Mouse (Mus musculus): ENCODE measurements at regions not wholly inside any gene's neighbourhood (a gene's known extent, or its start where the extent isn't known, plus 50 kb on each side); places are given as distances from the start of the nearest gene placed in this dataset.
"Not testable (repeated sequence)": the region's sequence is repeated elsewhere in the genome, so short reads cannot be mapped to it uniquely, and the experiment has no call there.

DNA sequence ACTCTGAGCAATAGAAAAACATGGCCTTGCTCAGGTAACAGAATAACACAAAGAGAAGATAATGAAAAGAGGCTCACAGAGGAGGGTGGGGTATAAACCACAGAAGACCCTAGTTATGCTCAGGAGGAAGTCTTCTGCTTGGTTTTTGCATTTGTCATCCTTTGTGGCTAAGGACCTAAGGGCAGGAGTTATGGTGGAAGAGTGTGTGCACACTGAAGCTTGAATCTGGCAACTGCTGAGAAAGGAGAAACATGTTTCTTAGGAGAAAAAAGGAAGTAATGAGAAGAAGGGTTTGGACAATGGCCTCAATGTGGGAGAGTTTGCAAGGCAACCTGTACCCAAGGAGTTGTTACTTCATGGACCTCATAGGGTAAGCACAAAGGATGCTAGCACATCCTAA lies 106.8 kb upstream of the Nyap2 start:
- no peak for DNase-seq (ENCODE audit: low spot score)

DNA sequence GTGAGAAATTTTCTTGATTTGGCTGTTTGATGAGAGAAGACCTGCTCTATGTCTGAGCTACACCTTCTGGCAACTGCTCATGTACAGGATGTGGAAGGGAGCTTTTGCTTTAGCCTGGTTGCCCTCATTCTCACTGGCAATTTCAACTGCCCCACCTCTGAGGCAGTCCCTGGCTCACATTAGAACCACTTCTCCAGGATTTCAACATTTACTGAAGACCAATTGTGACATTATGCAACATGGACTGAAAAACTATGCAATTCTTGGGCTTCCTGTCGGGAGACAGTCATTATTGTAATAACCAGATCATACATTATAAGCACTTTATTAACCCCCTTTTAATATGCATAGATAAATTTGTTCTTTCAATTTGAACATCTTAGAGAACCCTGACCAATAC lies 107.6 kb upstream of the Nyap2 start:
- DNase-seq (ENCODE audit: low spot score), result no peak

DNA sequence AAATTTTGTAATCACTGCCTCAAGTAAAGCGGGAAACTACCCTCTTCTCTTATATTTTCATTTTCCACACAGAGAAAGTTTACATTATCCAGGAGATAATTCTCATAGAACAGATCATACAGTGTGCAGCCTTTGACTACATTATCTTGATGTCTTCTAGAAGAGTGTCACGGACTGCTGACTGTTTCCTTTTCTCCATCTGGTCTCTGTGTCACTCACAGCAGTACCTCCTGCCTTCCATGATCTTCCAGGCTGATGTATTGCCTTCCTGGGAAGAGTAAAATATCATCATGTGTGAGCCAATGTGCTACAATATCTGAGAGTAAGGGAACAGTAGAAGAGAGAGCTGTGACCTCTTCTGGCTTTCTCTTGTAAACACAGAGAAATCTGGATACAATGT lies 111.0 kb upstream of the Nyap2 start:
- DNase-seq (ENCODE audit: low spot score), result no peak

DNA sequence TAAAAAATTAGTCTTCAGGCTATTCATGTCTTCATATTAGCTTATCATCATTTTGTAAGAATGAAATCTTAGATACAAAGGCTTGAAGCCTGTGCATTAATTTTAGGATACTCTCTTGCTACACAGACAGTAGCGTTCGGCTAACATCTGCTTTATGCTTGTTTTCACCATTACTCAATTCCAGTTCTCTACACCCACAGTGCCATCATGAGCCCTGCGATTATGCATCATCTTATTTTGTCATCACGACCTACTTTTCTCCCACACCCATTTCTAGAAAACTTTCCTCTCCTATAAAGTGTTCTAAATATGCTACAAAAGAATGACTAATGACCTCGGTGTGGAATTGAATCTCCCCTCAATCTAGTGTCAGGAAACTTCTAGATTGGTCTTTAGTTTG lies 112.4 kb upstream of the Nyap2 start:
- no peak for DNase-seq (ENCODE audit: low spot score)

DNA sequence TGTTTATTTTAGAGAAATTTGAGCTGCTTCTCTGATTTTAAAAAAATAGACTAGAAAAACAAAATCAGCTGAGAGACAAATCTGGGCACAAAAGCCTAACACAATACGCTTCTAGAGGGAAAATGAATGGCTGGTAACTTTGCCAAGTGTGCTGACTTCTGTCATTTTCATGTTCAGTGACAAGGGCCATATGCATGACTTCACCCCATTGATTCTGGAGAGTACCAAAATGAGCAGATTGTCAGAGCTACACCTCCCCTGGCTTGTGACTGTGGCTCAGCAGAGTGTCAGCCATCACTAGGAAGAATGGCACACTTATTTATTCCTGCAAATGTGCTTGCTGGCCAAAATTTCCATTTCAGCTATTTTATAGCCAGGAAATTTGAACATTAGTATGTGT lies 112.9 kb upstream of the Nyap2 start:
- peak; percentile 31 for DNase-seq (ENCODE audit: low spot score)

DNA sequence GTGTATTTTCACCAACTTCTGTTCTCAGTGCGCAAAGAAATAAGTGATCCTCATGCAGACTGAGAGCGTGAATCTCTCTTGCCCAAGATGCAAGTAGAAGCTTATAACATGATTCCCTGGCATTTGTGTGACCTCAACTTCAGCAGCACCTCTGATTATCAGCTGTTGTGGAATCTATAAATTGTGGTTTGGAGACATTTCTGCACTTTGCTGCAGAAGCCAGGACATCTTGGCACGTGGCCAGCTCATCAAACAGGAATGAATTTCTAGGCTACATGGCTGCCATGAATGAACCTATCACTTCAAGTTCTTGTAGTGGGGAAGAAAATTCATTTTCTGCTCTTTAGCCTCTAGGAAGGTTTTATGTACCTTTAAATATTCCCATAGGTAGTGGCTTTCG lies 126.3 kb upstream of the Nyap2 start:
- DNase-seq (ENCODE audit: low spot score), result no peak

DNA sequence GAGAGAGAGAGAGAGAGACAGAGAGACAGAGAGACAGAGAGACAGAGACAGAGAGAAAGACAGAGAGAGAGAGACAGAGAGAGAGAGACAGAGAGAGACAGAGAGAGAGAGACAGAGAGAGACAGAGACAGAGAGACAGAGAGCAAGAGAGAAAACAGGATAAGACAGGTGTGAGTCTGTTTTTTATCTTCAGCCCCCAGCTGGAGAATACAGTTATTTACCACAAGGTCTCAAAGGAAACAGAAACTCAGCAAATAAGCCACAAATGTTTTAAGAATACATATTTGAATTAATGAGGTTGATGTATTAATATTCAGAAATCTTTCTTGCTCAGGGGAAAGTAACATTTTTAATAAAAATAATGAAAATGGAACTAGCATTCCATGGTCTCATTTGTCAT lies 130.7 kb upstream of the Nyap2 start:
- not testable (repeated sequence) for DNase-seq (ENCODE audit: low spot score)

DNA sequence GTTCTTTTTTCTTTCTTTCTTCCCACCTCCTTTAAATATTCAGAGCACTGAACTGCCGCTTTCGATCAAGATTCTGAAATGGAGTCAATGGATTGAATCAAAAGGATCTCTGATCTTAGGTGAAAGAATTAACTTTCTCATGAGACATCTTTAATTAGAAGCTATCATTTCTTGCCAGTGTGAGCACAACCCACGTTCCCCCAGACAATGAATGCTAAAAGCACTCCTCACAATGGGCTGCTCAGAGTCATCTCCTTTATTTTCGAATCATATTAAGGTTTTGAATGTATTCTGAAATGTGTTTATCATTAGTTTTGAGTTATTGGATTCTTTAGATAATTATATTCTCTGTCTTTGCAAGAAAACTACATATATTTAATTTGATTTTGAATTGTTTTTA lies 137.4 kb upstream of the Nyap2 start:
- DNase-seq (ENCODE audit: low spot score), result no peak

DNA sequence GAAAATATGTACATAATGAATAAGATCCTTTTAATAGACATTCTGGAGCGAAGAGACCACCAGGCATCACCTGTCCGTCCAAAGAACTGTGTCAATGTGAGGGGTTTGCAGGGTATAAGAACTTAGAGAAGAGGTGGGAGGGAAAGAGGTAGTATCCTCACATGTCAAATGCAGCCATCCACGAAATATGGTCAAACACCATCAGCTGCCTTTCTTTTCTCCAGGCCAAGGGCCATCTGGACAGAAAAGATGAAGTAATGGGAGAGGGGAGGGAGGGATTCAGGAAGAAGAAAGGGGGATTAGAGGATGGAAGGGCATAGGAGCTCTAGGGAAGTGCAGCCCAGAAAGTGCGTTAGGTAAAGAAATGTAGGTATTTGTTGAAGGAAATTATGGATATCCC lies 141.0 kb upstream of the Dock10 start:
- DNase-seq (ENCODE audit: low spot score), result no peak

DNA sequence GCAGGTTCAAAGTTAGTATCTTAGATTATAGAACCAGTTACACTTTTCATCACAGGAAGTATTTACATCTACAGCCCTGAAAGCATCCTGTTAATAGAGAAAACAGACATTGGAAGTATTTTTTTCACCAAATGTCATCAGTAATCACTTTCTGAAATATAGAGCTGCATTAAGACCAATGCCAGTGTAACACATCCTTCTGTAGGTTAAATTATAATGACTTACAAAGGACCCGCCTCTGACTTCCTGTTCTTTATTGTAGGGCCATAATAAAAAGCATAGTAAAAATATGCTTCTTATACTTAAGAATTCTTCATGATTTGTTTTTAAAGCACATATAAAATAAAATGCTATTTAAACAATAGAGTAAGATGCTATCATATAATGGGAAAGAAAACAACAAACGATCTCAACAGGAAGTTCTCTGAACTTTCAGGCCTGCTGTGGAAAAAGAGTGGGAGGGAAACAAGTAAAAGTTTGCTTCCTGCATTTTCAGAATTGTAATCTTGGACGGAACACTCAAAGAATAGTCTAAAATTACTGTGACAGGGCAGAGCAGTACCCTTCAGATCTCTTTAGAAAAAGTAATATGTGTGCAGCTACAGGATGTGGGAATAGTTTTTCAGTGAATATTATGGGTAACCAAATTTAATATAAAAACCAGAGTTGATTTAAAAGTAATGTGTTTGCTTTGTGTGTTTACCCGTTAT lies 116.0 kb upstream of the Dock10 start:
- DNase-seq (ENCODE audit: low spot score), result no peak

DNA sequence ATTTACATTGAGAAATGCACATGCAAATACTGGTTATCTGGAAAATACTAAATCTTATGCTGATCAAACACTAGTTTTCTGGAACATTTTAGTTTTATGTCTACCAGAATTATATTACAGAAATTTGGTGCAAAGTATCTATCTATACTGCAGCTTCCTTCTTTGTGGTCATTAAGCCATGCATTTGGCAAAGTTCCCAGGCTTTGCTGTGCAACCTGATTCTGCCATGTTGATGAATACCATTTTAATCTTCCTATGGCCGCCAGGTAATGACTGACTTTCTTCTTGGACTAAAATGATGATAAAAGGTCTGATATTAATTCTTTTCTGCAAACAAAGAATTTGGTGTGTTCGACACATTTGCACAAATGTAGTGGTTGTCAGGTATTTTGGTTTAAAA lies 115.3 kb upstream of the Dock10 start:
- no peak for DNase-seq (ENCODE audit: low spot score)

DNA sequence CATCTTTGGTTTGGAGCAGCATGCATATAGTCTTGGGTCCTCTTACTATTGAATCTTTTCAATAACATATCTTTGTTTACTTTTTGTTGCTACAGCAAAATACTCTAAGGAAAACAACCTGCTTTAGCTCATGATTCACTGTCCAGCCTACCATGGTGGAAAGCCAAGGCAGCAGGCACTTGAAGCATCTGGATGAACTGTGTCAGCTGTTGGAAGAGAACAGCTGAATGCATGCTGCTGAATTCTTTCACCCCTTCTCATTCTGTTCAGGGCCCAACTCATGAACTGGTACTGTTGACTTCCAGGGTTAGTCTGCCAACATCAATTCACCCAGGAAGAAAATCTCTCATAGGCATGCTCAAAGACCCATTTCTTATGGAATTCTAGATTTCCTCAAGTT lies 110.5 kb upstream of the Dock10 start:
- no peak for DNase-seq (ENCODE audit: low spot score)

DNA sequence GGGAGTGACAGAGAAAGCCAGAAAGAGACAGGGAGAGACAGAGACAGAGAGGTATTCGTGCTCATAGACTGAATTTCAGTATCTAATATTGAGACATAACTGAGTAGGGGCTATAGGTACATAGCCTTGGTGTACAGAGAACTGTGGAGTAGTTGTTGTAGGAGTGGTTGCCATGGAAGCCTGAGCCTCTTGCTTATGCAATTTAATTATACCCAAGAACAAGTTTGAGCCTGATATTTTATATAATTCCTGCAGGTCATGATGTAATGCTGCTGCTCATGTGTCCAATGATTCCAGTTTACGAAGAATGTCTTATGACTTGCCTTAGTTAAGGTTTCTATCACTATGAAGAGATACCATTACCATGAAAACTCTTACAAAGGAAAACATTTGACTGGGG lies 98.7 kb upstream of the Dock10 start:
- no peak for DNase-seq (ENCODE audit: low spot score)

DNA sequence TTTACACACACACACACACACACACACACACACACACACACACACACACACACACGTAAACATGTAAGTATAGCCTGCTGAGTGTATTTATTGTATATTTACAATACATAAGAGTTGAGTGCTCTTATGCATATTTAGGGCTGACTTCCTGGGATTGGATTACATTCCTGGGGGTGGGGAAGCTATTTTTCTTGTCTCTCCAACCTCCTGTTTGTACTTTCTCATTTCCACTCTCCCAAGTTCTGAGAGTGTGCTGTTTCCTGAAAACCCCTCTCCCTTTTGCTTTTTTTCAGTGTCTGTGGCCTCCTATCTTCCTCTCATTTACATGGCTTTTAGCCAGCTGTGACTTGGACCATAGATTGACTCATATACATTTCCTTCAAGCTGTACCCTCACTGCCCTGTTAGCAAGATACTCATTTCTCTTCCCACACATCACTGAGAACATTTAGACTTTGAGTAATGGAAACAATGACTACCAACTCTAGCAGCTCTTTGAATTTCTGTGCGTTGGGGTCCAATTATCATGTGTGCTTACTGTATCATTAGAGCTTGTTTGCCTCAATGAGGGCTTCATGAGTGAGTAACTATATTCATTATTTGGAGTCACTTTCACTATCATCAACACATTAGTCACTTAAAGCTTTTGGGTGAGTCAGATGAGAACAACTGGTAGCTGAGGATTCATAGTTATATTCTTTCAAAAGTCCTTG lies 96.8 kb upstream of the Dock10 start:
- DNase-seq (ENCODE audit: low spot score), result no peak

DNA sequence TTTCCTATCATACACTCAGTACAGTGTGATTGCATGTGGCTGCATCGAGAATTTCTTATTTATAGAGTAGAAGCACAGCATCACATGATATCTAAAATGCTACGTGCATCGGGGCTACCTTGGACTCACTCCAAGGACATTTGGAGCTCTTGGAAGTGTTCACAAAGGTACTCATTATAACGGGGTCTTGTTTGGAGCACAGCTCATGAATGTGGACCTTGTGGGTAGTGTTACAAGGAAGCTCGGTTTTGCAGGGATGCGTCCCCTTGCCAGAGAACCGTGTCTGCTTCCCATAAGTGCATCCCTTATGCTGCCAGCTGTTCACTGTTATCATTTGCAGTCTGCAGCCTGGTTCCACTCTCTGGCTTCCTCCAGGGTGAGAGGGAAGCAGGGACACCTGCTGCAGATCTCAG lies 96.0 kb upstream of the Dock10 start:
- peak; percentile 64 for DNase-seq (ENCODE audit: low spot score)

DNA sequence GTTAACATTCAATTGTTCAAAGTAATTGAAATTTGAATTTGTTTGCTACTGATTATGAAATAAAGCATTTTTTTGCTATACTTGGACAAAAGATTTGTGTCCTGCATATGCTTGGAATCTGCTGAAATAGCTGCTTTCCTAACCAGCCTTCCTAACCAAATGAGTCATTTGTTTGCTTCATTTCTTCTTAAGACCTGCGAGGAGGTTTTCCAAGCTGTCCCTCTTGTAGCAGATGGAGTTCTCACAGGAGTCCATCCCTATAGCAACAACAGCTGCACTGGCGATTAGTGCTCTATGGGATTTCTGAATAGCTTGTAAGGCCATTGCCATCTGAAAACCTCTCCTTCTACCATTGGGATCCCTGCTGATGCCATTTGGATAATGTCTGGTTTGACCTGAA lies 94.4 kb upstream of the Dock10 start:
- peak; percentile 23 for DNase-seq (ENCODE audit: low spot score)

DNA sequence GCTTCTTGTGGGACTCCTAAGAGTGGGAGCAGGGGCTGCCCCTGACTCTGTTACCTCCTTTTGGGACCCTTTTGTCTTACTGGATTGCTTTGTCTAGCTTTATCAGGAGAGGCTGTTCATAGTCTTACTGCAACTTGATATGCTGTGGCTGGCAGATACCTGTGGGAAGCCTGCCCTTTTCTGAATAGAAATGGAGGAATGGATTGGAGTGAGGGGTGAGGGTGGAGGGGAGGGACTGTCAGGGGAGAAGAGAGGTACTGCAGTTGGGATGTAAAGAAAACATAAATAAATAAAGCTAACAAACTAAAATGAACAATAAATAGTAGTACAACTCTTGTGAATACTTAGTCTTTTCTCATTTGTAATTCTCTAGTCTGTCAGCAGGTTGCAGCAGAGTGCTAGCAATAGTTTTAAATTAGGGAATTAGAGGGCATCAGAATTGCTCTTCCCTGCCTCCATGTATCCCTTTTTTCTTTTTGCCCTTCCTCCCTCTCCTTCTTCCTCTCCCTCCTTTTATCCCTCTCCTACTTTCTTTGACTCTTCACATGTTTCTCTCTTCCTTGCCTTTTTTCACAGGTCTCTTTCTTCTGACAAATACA lies 72.0 kb upstream of the Dock10 start:
- DNase-seq (ENCODE audit: low spot score), result peak; percentile 58

DNA sequence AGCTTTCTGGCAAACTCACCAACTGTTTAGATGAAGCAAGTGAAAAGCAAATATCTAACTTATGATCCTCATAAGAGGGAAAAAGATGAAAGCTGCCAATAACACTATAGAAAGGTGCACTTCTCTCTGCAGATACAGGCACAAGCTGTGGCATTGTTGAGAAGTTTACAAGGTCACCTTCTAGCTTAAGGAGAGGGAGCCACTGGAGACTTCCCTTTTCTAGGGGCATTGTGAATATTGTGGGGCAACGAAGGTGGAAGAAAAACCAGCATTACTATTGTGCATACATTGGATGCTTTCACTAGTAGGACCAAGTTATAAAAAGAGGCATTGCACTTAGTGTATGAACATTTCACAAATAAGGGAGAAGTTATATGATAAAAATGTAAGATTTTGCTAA lies 68.1 kb upstream of the Dock10 start:
- no peak for DNase-seq (ENCODE audit: low spot score)

DNA sequence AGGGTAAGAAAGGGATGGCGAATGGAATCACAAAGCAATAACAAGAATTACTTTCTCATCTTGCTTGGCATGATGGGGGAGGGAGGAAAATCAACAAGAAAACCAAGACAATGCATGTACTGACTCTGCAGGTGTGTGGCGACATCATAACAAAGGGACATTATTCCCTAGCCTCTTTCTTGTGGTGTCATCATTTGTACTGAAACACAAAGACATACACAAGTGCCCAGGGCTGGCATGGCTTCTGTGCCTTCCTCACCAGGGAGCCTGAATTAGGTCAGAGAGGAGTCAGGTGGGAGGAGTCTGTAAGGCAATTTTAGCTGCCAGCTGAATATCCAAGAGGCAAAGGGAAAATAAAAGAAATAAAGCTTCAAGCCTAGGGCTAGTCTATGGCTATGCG lies 65.6 kb upstream of the Dock10 start:
- DNase-seq (ENCODE audit: low spot score), result peak; percentile 51

DNA sequence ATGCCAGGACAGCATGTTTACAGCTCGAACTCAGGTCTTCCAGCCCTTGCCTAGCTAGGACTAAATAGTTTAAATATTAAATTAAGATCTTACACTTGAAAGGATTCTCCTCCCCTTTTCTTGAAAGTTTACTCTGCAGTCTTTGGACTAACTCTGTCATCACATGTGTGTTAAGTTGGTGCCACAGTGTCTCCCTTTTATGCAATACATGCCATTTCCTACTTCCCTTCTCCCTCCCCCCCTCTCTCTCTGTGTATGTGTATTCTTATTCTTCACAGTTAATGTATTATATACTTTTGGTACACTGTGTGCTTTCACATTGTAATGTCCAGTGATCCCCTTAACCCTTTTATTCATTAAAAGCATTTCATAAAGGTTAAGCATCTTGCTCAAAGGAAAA lies 63.9 kb upstream of the Dock10 start:
- DNase-seq (ENCODE audit: low spot score), result no peak

DNA sequence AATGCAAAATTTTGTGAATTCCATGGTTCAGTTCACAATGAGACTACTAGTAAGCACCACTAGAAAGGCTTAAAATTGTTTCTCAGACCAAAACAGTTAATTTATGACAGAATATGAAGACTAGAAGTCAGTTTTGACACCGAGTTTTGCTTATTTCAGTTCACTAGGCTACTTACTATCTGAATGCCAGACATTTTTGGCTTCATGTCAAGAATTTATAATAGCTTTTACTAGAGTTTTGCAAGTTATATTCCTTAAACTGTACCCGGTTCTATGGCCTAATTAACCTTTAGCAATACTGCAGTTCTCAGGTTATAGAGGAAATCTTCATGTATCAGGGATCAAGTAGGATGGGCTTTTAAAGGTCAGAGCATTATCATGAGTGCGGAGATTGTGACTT lies 54.6 kb upstream of the Dock10 start:
- no peak for DNase-seq (ENCODE audit: low spot score)
